Mouse (Mus musculus): ENCODE data around the gene Gtf2f1.
"Not testable (repeated sequence)": the region's sequence is repeated elsewhere in the genome, so short reads cannot be mapped to it uniquely, and the experiment has no call there.

Gtf2f1 gene

GRCm38 (mm10) chr17:57011236-57012141, at the start of gene Gtf2f1, which contains the start of gene Gm17949:
Gene Gtf2f1 (minus strand): TSS chr17:57011288.
Gene Gm17949 (plus strand): TSS chr17:57011469.
- DNase-seq (ENCODE audit: extremely low read depth, low read depth, low spot score) = peak; percentile 70

GRCm38 (mm10) chr17:57060231-57060801, 49.2 kb upstream of the Gtf2f1 start:
- DNase-seq (ENCODE audit: extremely low read depth, low read depth, low spot score) = peak; percentile 66

GRCm38 (mm10) chr17:57059486-57059977, 48.4 kb upstream of the Gtf2f1 start, which contains the start of gene Slc25a23:
Gene Slc25a23 (minus strand): TSS chr17:57059863.
- no peak for DNase-seq (ENCODE audit: extremely low read depth, low read depth, low spot score)

- no peak for DNase-seq (ENCODE audit: extremely low read depth, low read depth, low spot score)
Measured at GRCm38 (mm10) chr17:57058891-57059485, 47.9 kb upstream of the Gtf2f1 start, which contains the start of gene Crb3. Gene Crb3 (plus strand): TSS chr17:57059105.

- DNase-seq (ENCODE audit: extremely low read depth, low read depth, low spot score) = no peak
Measured at GRCm38 (mm10) chr17:57056246-57056645, 45.2 kb upstream of the Gtf2f1 start.

GRCm38 (mm10) chr17:57051679-57052078, 40.6 kb upstream of the Gtf2f1 start:
- DNase-seq (ENCODE audit: extremely low read depth, low read depth, low spot score) = not testable (repeated sequence)

- no peak for DNase-seq (ENCODE audit: extremely low read depth, low read depth, low spot score)
Measured at GRCm38 (mm10) chr17:57048816-57049215, 37.7 kb upstream of the Gtf2f1 start.

GRCm38 (mm10) chr17:57047406-57047805, 36.3 kb upstream of the Gtf2f1 start:
- DNase-seq (ENCODE audit: extremely low read depth, low read depth, low spot score) = no peak

- no peak for DNase-seq (ENCODE audit: extremely low read depth, low read depth, low spot score)
Measured at GRCm38 (mm10) chr17:57041554-57041953, 30.5 kb upstream of the Gtf2f1 start, which contains the start of gene Slc25a41. Gene Slc25a41 (minus strand): TSS chr17:57041654.

- DNase-seq (ENCODE audit: extremely low read depth, low read depth, low spot score) = no peak
Measured at GRCm38 (mm10) chr17:57038978-57039377, 27.9 kb upstream of the Gtf2f1 start.

- no peak for DNase-seq (ENCODE audit: extremely low read depth, low read depth, low spot score)
Measured at GRCm38 (mm10) chr17:57032854-57033253, 21.8 kb upstream of the Gtf2f1 start.

GRCm38 (mm10) chr17:57031661-57032420, 20.8 kb upstream of the Gtf2f1 start:
- DNase-seq (ENCODE audit: extremely low read depth, low read depth, low spot score) = peak; percentile 100

- DNase-seq (ENCODE audit: extremely low read depth, low read depth, low spot score) = no peak
Measured at GRCm38 (mm10) chr17:57030931-57031660, 20.0 kb upstream of the Gtf2f1 start, which contains the start of gene Khsrp. Gene Khsrp (minus strand): TSS chr17:57031522.

- DNase-seq (ENCODE audit: extremely low read depth, low read depth, low spot score) = no peak
Measured at GRCm38 (mm10) chr17:57029691-57030090, 18.6 kb upstream of the Gtf2f1 start.

- no peak for DNase-seq (ENCODE audit: extremely low read depth, low read depth, low spot score)
Measured at GRCm38 (mm10) chr17:57027471-57027870, 16.4 kb upstream of the Gtf2f1 start.

- DNase-seq (ENCODE audit: extremely low read depth, low read depth, low spot score) = no peak
Measured at GRCm38 (mm10) chr17:57020960-57021359, 9.9 kb upstream of the Gtf2f1 start.

GRCm38 (mm10) chr17:57019693-57020092, 8.6 kb upstream of the Gtf2f1 start:
- DNase-seq (ENCODE audit: extremely low read depth, low read depth, low spot score) = no peak

GRCm38 (mm10) chr17:57012245-57012795, 1.2 kb upstream of the Gtf2f1 start:
- DNase-seq (ENCODE audit: extremely low read depth, low read depth, low spot score) = no peak

GRCm38 (mm10) chr17:57010911-57011235, 215 bp downstream of the Gtf2f1 start:
- DNase-seq (ENCODE audit: extremely low read depth, low read depth, low spot score) = no peak
